Mouse (Mus musculus) stomach, postnatal 0 days (tissue): Measurements from ENCODE around the gene Tlcd1. TPM values are rescaled to one million over a fixed set of nuclear protein-coding genes. Genes with fewer than 3 reads are reported as not detected.
A peak's percentile ranks its signal among the peaks of the same experiment; 100 is the strongest.

ENCODE experiments used
- ATAC-seq: fragments of 200-750 bp; cut with Nextera tagmentation; 2 replicates; pipeline ENCODE4 v1.8.0; 2017; ENCODE audit not compliant: low FRiP score, low TSS enrichment
- DNase-seq: peaks from one replicate; pipeline ENCODE4 v3.0.0-alpha.2; 2016; ENCODE audit warnings: low spot score
- H3K27ac ChIP-seq: fragments of 300-500 bp; sonication (generic); replicated peaks from 2 replicates; pipeline ENCODE4 v1.5.1; 2014; ENCODE audit warnings: mild to moderate bottlenecking, control low read depth
- H3K27me3 ChIP-seq: fragments of 300-500 bp; sonication (generic); 2 replicates; pipeline ENCODE4 v1.6.1; 2014; ENCODE audit warnings: low read length; ENCODE audit not compliant: control insufficient read depth, insufficient read depth
- H3K36me3 ChIP-seq: fragments of 300-500 bp; sonication (generic); 2 replicates; pipeline ENCODE4 v1.6.1; 2014; ENCODE audit warnings: low read length, mixed read lengths; ENCODE audit not compliant: control insufficient read depth, insufficient read depth
- H3K4me1 ChIP-seq: fragments of 300-500 bp; sonication (generic); replicated peaks from 2 replicates; pipeline ENCODE4 v1.6.1; 2014; ENCODE audit warnings: antibody characterized with exemption; ENCODE audit not compliant: control insufficient read depth, insufficient read depth
- H3K4me2 ChIP-seq: fragments of 300-500 bp; sonication (generic); replicated peaks from 2 replicates; pipeline ENCODE4 v1.6.1; 2014; ENCODE audit warnings: low read depth, mild to moderate bottlenecking, control low read depth, moderate library complexity
- H3K4me3 ChIP-seq: fragments of 300-500 bp; sonication (generic); 2 replicates; pipeline ENCODE4 v1.5.1; 2014; ENCODE audit warnings: low read depth, low read length, control low read depth
- H3K9ac ChIP-seq: fragments of 300-500 bp; sonication (generic); 2 replicates; pipeline ENCODE4 v1.6.1; 2014; ENCODE audit warnings: mild to moderate bottlenecking, low read length, control low read depth, mixed read lengths
- H3K9me3 ChIP-seq: fragments of 300-500 bp; sonication (generic); 2 replicates; pipeline ENCODE4 v1.6.1; 2016; ENCODE audit warnings: low read length; ENCODE audit not compliant: control insufficient read depth
- CTCF ChIP-seq: IDR thresholded peaks from 2 replicates; pipeline ENCODE4 v1.5.1; 2016; ENCODE audit warnings: antibody characterized with exemption, low read depth, mild to moderate bottlenecking, moderate library complexity
- EP300 ChIP-seq: optimal IDR thresholded peaks from 2 replicates; pipeline ENCODE3; 2016; ENCODE audit warnings: antibody characterized with exemption
- WGBS: fragments of 180-500 bp; shearing (Covaris S2); extraction: QIAGEN DNeasy Blood & Tissue Kit; methylation state at CpG from one replicate; pipeline ENCODE4 v1.1.7; 2014; 5-methylcytosine and 5-hydroxymethylcytosine counted together
- polyA plus RNA-seq: library from polyadenylated mRNA; unstranded; fragments of >200 nt; fragmentation: Nextera tagmentation; extraction: Ambion mirVana; gene quantifications from 2 replicates; pipeline ENCODE4 v1.2.1, GENCODE M21; 2015

The Tlcd1 gene
- polyA plus RNA-seq, 1 experiment from 2014 or later = 41.3 TPM

DNA sequence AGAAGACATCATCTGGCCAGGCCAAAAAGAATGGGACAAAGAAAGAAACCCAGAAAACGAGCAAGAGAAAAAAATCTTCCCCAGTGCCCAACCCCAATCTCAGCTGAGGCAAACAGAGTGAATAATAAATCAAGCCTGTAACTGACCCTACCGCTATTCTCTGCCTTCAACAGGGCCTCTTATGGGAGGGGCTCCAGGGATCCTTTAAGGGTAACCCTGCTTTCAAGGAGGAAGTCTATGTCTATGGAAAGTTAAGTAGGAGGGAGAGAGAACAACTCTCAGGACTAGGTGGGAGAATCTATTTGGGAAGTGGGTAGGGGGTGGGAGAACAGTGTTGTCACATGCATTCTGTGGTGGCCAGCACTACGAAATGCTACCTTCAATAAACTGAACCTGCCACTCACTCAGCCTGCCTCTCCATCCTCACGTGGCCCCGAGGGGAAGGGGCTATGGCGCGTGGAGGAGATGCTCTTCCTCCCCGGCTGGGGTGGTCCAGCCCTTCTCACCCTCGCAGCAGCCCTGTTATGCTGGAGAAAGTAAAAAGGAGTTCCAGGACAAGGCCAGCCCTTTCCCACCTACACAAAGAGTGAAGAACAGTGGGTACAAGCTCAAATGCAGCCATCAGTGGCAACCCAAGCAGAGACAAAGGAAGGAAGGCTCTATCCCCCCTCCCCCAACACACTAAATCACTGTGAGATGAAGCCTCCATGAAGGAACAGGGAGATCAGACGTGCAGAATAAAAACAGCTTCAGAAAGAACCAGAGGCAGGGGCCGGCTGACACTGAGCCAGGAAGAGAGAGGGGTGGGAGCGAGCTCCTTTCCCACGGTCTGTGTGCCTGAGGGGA is 29.1 kb downstream of the Tlcd1 start:
- ATAC-seq (no peak), DNase-seq (no peak)
- Histone ChIP-seq H3K4me3 (no peak overlapping the region), H3K4me2 (no peak overlapping the region), H3K27me3 (no peaks in the 10 kb centered on the region), H3K36me3 (peaks cover 36% of the 10 kb centered on the region), H3K27ac (no peak overlapping the region), H3K4me1 (no peaks in the 10 kb centered on the region), H3K9me3 (no peaks in the 10 kb centered on the region), H3K9ac (no peak overlapping the region)
- WGBS = 51% methylated on average over 13 of the region's 13 CpGs
- TF ChIP-seq CTCF (no peak), EP300 (no peak)

DNA sequence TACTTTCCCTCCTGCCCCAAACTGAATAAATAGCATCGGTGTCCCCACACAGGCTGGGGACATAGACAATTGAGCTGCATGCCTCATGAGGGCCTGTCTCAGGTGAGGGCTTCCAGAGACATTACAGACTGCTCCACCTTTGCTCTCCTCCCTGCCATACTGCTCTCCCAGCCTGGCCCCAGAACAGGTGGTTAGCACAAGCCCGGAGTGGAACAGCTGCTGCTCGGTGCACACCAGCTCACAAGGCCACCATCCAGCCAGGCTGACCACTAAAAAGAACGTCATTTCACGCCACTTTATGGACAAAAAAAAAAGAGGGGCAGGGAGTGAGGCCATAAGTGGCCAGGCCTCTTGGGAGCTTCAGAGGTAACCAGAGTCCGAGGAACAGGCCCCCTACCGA is 30.7 kb downstream of the Tlcd1 start:
- no peak for TF ChIP-seq EP300
- no peak for TF ChIP-seq CTCF
- peaks cover 44% of the 10 kb centered on the region for H3K36me3 ChIP-seq
- no peaks in the 10 kb centered on the region for H3K27me3 ChIP-seq
- ATAC-seq = no peak
- H3K9me3 ChIP-seq = no peaks in the 10 kb centered on the region
- no peak overlapping the region for H3K9ac ChIP-seq
- no peaks in the 10 kb centered on the region for H3K4me1 ChIP-seq
- H3K27ac ChIP-seq = no peak overlapping the region
- 83% methylated on average over 7 of the region's 7 CpGs for WGBS
- no peak overlapping the region for H3K4me2 ChIP-seq
- no peak for DNase-seq
- H3K4me3 ChIP-seq = no peak overlapping the region

DNA sequence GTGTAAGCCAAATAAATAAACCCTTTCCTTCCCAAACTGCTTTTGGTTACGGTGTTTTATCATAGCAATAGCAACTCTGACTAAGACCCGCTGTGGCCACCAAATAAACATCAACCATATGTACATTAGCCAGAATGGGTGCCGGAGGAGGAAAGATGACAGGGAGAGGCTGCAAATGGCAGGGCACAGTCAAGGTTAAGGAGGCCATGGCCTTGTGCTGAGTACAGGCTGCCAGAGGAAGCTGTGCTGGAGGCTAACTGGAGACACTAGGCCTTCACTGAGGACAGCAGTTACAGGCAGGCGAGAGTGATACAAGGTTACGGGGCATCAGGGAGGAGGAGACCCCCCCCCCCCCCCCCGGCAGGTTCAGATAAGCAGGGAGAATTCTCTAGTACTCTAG is 33.4 kb downstream of the Tlcd1 start:
- peaks cover 57% of the 10 kb centered on the region for H3K36me3 ChIP-seq
- 81% methylated on average over 6 of the region's 6 CpGs for WGBS
- no peaks in the 10 kb centered on the region for H3K27me3 ChIP-seq
- TF ChIP-seq EP300 = no peak
- TF ChIP-seq CTCF = no peak
- DNase-seq (no peak), ATAC-seq (0 out of 2 replicates have a peak, but pooled peaks have one; percentile 15)
- H3K9me3 ChIP-seq = no peaks in the 10 kb centered on the region
- no peak overlapping the region for H3K27ac ChIP-seq
- H3K4me1 ChIP-seq = no peaks in the 10 kb centered on the region
- H3K9ac ChIP-seq = no peak overlapping the region
- no peak overlapping the region for H3K4me3 ChIP-seq
- no peak overlapping the region for H3K4me2 ChIP-seq

DNA sequence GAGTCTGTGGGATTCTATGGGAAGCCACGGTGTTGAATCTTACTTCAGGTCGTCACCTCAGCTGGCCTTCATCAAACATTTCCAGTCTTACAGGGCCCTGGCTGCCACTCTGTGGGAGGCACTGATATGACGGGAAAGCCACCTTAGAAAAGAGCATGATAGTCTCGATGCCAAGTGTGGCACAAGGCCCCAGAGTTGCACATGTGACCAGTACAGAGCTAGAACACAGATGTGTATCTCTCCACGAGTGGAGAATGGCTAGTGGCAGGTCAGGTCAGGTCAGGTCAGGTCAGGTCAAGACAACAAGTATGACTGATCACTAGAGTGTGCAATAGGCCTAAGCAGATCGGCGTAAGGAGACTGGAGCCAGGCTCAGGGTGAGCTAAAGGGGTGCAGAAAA is 34.1 kb downstream of the Tlcd1 start:
- no peak for TF ChIP-seq CTCF
- TF ChIP-seq EP300 = no peak
- peaks cover 59% of the 10 kb centered on the region for H3K36me3 ChIP-seq
- 59% methylated on average over 7 of the region's 7 CpGs for WGBS
- no peaks in the 10 kb centered on the region for H3K4me1 ChIP-seq
- no peak overlapping the region for H3K9ac ChIP-seq
- H3K4me3 ChIP-seq = no peak overlapping the region
- no peaks in the 10 kb centered on the region for H3K27me3 ChIP-seq
- no peak for DNase-seq
- H3K9me3 ChIP-seq = no peaks in the 10 kb centered on the region
- no peak overlapping the region for H3K4me2 ChIP-seq
- peak; percentile 15; the same call in 1 of the 2 replicates for ATAC-seq
- H3K27ac ChIP-seq = no peak overlapping the region

DNA sequence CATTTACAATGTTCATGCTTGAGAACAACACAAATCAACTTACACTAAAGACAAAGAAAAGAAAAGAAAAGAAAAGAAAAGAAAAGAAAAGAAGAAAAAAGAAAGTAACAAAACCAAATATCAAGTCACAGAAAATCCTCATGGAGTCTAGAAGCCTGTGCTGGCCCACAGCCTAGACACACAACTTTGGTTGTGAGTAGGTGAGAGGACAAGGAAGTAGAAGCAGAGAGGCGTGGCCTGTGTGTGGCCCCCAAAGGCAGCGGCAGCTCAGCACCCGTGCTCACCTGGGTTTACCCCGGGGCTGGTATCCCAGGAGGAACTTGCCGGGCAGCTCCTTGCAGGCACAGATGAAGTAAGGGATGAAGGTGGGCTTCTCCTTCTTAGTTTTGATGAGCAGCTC is 35.0 kb downstream of the Tlcd1 start:
- no peaks in the 10 kb centered on the region for H3K4me1 ChIP-seq
- no peak overlapping the region for H3K27ac ChIP-seq
- ATAC-seq = 0 out of 2 replicates have a peak, but pooled peaks have one; percentile 63
- DNase-seq = peak; percentile 72
- no peak overlapping the region for H3K4me3 ChIP-seq
- H3K27me3 ChIP-seq = no peaks in the 10 kb centered on the region
- no peak overlapping the region for H3K9ac ChIP-seq
- no peak overlapping the region for H3K4me2 ChIP-seq
- H3K36me3 ChIP-seq = peaks cover 57% of the 10 kb centered on the region
- no peaks in the 10 kb centered on the region for H3K9me3 ChIP-seq
- TF ChIP-seq EP300 = no peak
- no peak for TF ChIP-seq CTCF
- 66% methylated on average over 5 of the region's 5 CpGs for WGBS

DNA sequence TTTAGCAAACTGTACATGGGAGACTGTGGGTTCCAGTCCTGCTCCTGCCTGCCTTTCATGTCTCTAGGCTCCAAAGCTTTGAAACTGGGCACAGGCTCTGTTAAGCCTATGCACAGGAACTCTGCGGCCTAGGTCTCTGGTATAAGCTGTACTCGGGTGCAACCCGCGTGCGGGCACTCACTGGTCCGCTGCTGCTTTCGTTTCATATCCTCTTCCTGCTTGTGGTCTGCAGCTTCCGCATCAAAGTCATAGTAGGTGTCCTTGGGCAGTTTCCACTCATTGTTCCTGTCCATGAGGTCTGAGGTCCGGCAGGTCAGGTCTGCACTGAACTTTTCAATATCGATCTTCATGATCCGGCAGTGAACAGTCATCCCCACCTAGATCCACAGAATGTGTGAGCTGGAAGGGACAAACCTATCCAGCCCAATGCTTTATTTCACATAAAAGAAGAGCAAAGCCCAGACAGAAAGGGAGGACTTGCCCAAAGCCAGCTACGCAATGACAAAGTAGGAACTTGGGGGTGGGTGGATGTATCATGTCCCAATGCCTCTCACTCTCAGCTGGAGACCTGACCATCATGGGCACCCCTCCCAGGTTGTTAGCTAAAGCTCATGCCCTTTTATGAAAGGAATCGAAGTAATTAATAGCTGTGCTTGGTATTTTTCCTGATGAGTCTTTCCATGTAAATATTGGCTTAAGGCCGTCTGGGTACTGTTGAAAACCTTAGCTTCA is 36.7 kb downstream of the Tlcd1 start:
- WGBS = 91% methylated on average over 14 of the region's 14 CpGs
- Histone ChIP-seq H3K9me3 (no peaks in the 10 kb centered on the region), H3K9ac (no peak overlapping the region), H3K27ac (no peak overlapping the region), H3K36me3 (peaks cover 50% of the 10 kb centered on the region), H3K4me1 (no peaks in the 10 kb centered on the region), H3K4me3 (no peak overlapping the region), H3K4me2 (no peak overlapping the region), H3K27me3 (no peaks in the 10 kb centered on the region)
- TF ChIP-seq CTCF (no peak), EP300 (no peak)
- no peak for DNase-seq
- no peak for ATAC-seq
